Mouse (Mus musculus) liver, adult 2 months (tissue): ENCODE data around the gene Gls2.

Experiments used
- CTCF ChIP-seq: fragments of 200-500 bp; IDR thresholded peaks from 2 replicates; pipeline ENCODE4 v1.5.1; 2011; ENCODE audit warnings: low read depth, low read length, control low read depth
- POLR2A ChIP-seq: fragments of 200-500 bp; IDR thresholded peaks from 2 replicates; pipeline ENCODE4 v1.6.1; 2011; ENCODE audit warnings: low read length, control low read depth; ENCODE audit not compliant: insufficient read depth; ENCODE audit errors: extremely low read depth

GRCm38 (mm10) chr10:128212871-128213323 lies 18.6 kb downstream of the Gls2 start:
- TF ChIP-seq POLR2A: no peak
- peak; percentile 66; the same call in 1 of the 2 replicates for TF ChIP-seq CTCF
